Mouse (Mus musculus) brain, embryonic 14.5 days (tissue): ENCODE measurements around the gene Hoxd10. TPM values are rescaled to one million over a fixed set of nuclear protein-coding genes. Genes with fewer than 3 reads are reported as not detected.

Experiments used
- DNase-seq: peaks from one replicate; pipeline ENCODE4 v3.0.0-alpha.2; 2011; ENCODE audit warnings: low read depth
- CTCF ChIP-seq: fragments of 200-500 bp; IDR thresholded peaks from 2 replicates; pipeline ENCODE4 v1.5.1; 2012; ENCODE audit warnings: inconsistent platforms, mild to moderate bottlenecking, moderate library complexity, borderline replicate concordance; ENCODE audit not compliant: insufficient read depth, insufficient read length; ENCODE audit errors: extremely low read depth
- POLR2A ChIP-seq: fragments of 200-500 bp; IDR thresholded peaks from 2 replicates; pipeline ENCODE4 v1.6.1; 2012; ENCODE audit warnings: mild to moderate bottlenecking, inconsistent platforms, borderline replicate concordance; ENCODE audit not compliant: poor library complexity, insufficient read depth, insufficient read length, severe bottlenecking; ENCODE audit errors: extremely low read depth
- polyA plus RNA-seq: library from polyadenylated mRNA; depleted of rRNA; stranded (reverse); fragments of >200 nt; gene quantifications from 2 replicates; pipeline ENCODE4 v1.2.3, GENCODE M21; 2012

Gene Hoxd10
- polyA plus RNA-seq, 1 experiment = 0.04 TPM

GRCm38 (mm10) chr2:74695813-74696430, 4.2 kb downstream of the Hoxd10 start:
- DNase-seq = no peak
- no peak for TF ChIP-seq CTCF
- TF ChIP-seq POLR2A = no peak

- no peak for DNase-seq
- TF ChIP-seq CTCF (no peak), POLR2A (no peak)
Observed at GRCm38 (mm10) chr2:74696442-74697335, 5.0 kb downstream of the Hoxd10 start.

GRCm38 (mm10) chr2:74697567-74698121, 5.9 kb downstream of the Hoxd10 start, which contains the start of gene Hoxd9:
Hoxd9 (plus strand) TSS chr2:74697727.
- no peak for TF ChIP-seq POLR2A
- TF ChIP-seq CTCF = peak; percentile 24; the same call in 1 of the 2 replicates
- peak; percentile 69 for DNase-seq

- DNase-seq = peak; percentile 52
- no peak for TF ChIP-seq POLR2A
- no peak for TF ChIP-seq CTCF
Observed at GRCm38 (mm10) chr2:74698201-74699052, 6.7 kb downstream of the Hoxd10 start.

- DNase-seq = no peak
- no peak for TF ChIP-seq POLR2A
- TF ChIP-seq CTCF = no peak
Observed at GRCm38 (mm10) chr2:74699053-74699430, 7.3 kb downstream of the Hoxd10 start.

GRCm38 (mm10) chr2:74699664-74700545, 8.2 kb downstream of the Hoxd10 start:
- no peak for TF ChIP-seq POLR2A
- no peak for TF ChIP-seq CTCF
- DNase-seq = no peak

GRCm38 (mm10) chr2:74700546-74701112, 8.9 kb downstream of the Hoxd10 start:
- TF ChIP-seq POLR2A (no peak), CTCF (no peak)

GRCm38 (mm10) chr2:74701949-74702819, 10.5 kb downstream of the Hoxd10 start:
- TF ChIP-seq CTCF (peak; percentile 95), POLR2A (no peak)
- peak; percentile 91 for DNase-seq

More at GRCm38 (mm10) chr2:74700546-74701112, 8.9 kb downstream of the Hoxd10 start:
- no peak for DNase-seq

GRCm38 (mm10) chr2:74702820-74703219, 11.1 kb downstream of the Hoxd10 start:
- no peak for TF ChIP-seq CTCF
- no peak for DNase-seq

- no peak for TF ChIP-seq CTCF
- TF ChIP-seq POLR2A = no peak
- no peak for DNase-seq
Observed at GRCm38 (mm10) chr2:74703317-74703716, 11.6 kb downstream of the Hoxd10 start.
